Mouse (Mus musculus): ENCODE data around the gene Slc2a4. TPM values are rescaled to one million over a fixed set of nuclear protein-coding genes. Genes with fewer than 3 reads are reported as not detected.
A peak's percentile ranks its signal among the peaks of the same experiment; 100 is the strongest.
"Not testable (repeated sequence)": the region's sequence is repeated elsewhere in the genome, so short reads cannot be mapped to it uniquely, and the experiment has no call there.

Gene Slc2a4
- polyA plus RNA-seq, 1 experiment from 2014 or later, result 12.4 TPM

- 4% methylated on average over 12 of the region's 12 CpGs for WGBS
Measured at GRCm38 (mm10) chr11:69922012-69922756, 25.8 kb downstream of the Slc2a4 start.

GRCm38 (mm10) chr11:69921114-69922011, 26.6 kb downstream of the Slc2a4 start, which contains the start of gene Eif5a:
TSS of gene Eif5a (minus strand) at chr11:69921958.
- Histone ChIP-seq H3K4me1 (peaks cover 12% of the 10 kb centered on the region), H3K9ac (peak within 1 kb of the TSS; percentile 95), H3K27ac (peak within 1 kb of the TSS; percentile 89), H3K9me3 (no peaks in the 10 kb centered on the region), H3K36me3 (peaks cover 30% of the 10 kb centered on the region), H3K4me3 (peak within 1 kb of the TSS; percentile 97), H3K4me2 (replicated peaks) (peak within 1 kb of the TSS; percentile 93), H3K27me3 (replicated peaks) (no peaks in the 10 kb centered on the region)
- peak; percentile 94 for ATAC-seq (ENCODE audit: low FRiP score, low read depth)
- under 1% methylated on average over 78 of the region's 78 CpGs for WGBS

More at GRCm38 (mm10) chr11:69922012-69922756, 25.8 kb downstream of the Slc2a4 start:
- no peaks in the 10 kb centered on the region for H3K27me3 ChIP-seq (replicated peaks)
- no peaks in the 10 kb centered on the region for H3K9me3 ChIP-seq
- H3K4me2 ChIP-seq (replicated peaks), result peak overlapping the region; percentile 93
- H3K27ac ChIP-seq, result peak overlapping the region; percentile 89
- H3K4me3 ChIP-seq, result peak overlapping the region; percentile 97
- H3K36me3 ChIP-seq, result peaks cover 22% of the 10 kb centered on the region
- peaks cover 11% of the 10 kb centered on the region for H3K4me1 ChIP-seq
- no peak for ATAC-seq (ENCODE audit: low FRiP score, low read depth)
- H3K9ac ChIP-seq, result peak overlapping the region; percentile 53

DNA sequence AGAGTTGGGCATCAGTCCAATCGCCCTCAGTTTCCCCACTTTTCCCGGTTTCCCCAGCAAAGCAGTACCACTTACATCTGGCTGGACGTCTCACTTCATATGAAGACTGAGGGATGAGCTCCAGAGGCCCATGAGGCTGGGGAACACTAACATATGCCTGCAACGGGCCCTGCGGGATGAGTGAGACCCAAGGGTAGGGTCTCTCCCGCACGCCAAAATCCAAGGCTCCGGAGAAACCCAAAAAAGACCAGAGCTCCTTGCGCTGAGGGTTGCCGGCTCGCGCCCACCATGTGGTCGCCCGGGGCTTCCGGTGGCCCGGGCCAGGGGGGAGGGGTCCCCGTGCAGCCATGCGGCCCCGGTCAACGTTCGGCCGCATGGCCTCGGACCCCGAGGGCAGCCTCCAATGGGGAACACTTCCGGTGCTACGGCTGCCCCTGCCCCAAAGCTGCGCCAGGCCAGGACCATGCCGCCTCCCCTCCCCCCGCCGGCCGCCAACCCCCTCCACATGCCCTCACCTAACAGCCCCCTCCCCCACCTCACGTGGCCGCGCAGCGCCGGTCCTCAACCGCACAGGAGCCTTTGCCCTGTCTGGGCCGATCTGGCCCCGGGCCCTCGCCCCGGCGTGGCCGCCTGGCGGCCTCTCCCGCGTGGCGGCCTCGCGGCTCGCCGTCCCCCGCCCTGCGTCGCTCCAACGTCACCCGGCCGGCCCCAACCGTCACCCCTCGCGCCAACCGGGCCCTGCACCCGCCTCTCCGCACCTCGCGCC, 27.5 kb downstream of the Slc2a4 start:
- H3K4me1 ChIP-seq, result peaks cover 21% of the 10 kb centered on the region
- peak; percentile 27 for ATAC-seq (ENCODE audit: low FRiP score, low read depth)
- no peaks in the 10 kb centered on the region for H3K9me3 ChIP-seq

DNA sequence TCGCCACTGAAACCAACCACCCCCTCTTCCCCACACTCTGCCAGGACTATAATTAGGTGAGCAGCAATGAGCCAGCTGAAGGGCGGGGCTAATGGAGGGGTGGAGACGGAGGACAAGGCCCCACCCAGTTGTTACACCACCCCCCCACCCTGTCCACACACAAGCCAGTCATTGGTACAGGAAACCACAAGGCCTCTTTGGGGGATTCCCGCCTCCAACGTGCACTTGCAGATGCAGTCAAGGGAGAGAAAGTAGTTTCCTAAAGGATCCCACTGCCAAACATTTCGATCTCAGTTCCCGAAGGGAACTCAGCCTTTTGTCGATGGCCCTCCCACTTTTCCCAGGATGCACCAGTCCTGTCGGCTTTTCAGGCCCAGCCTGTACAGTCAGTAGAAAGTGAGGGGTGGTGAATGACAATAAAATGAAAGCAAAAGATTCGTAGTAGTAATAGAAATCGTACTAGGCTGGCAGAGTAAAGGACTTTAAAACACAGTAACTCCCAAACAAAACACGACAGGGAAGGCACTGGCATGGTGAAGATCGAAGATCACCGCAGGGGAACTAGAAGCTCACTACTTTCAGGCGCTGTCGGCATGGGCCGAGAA, 28.2 kb downstream of the Slc2a4 start:
- ATAC-seq (ENCODE audit: low FRiP score, low read depth), result no peak
- WGBS, result 1% methylated on average over 17 of the region's 17 CpGs

More for the DNA sequence above, 27.5 kb downstream of the Slc2a4 start:
- H3K27me3 ChIP-seq (replicated peaks), result no peaks in the 10 kb centered on the region
- WGBS, result 1% methylated on average over 63 of the region's 65 CpGs
- peak overlapping the region; percentile 84 for H3K27ac ChIP-seq
- H3K36me3 ChIP-seq, result peaks cover 39% of the 10 kb centered on the region
- peak overlapping the region; percentile 93 for H3K4me2 ChIP-seq (replicated peaks)
- peak overlapping the region; percentile 95 for H3K9ac ChIP-seq
- peak overlapping the region; percentile 97 for H3K4me3 ChIP-seq

DNA sequence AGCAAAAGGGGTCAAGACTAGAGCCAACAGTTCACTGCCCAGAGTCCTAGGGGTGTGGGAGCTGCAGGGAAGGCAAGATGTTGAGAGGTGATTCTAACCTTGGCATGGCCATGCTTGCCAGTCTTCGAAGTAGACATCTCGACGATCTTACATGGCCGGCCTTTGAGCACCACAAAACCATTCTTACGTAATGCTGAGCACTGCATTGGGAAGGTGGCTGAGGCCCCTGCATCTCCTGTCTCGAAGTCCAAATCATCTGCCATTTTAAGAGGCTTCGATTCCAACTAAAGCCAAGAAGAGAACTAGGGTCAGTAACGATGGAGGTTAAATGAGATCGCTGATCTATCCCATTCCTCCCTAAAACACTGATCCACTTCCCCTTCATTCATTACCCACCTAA, 28.9 kb downstream of the Slc2a4 start:
- no peak overlapping the region for H3K27ac ChIP-seq
- peaks cover 33% of the 10 kb centered on the region for H3K4me1 ChIP-seq
- no peak for ATAC-seq (ENCODE audit: low FRiP score, low read depth)
- H3K9ac ChIP-seq, result peak overlapping the region; percentile 95
- peaks cover 46% of the 10 kb centered on the region for H3K36me3 ChIP-seq
- H3K4me2 ChIP-seq (replicated peaks), result peak overlapping the region; percentile 93
- WGBS, result 85% methylated on average over 9 of the region's 9 CpGs
- no peaks in the 10 kb centered on the region for H3K27me3 ChIP-seq (replicated peaks)
- peak overlapping the region; percentile 97 for H3K4me3 ChIP-seq
- no peaks in the 10 kb centered on the region for H3K9me3 ChIP-seq

More for the DNA sequence above, 28.2 kb downstream of the Slc2a4 start:
- Histone ChIP-seq H3K9ac (peak overlapping the region; percentile 95), H3K4me1 (peaks cover 28% of the 10 kb centered on the region), H3K4me3 (peak overlapping the region; percentile 97), H3K9me3 (no peaks in the 10 kb centered on the region), H3K27me3 (replicated peaks) (no peaks in the 10 kb centered on the region), H3K4me2 (replicated peaks) (peak overlapping the region; percentile 93), H3K27ac (peak overlapping the region; percentile 84), H3K36me3 (peaks cover 46% of the 10 kb centered on the region)

GRCm38 (mm10) chr11:69918118-69918517, 29.9 kb downstream of the Slc2a4 start:
- WGBS, result 88% methylated on average over 5 of the region's 5 CpGs
- no peak overlapping the region for H3K9ac ChIP-seq
- peaks cover 48% of the 10 kb centered on the region for H3K36me3 ChIP-seq
- H3K4me3 ChIP-seq, result no peak overlapping the region
- no peaks in the 10 kb centered on the region for H3K9me3 ChIP-seq
- H3K4me1 ChIP-seq, result peaks cover 37% of the 10 kb centered on the region
- H3K4me2 ChIP-seq (replicated peaks), result no peak overlapping the region
- ATAC-seq (ENCODE audit: low FRiP score, low read depth), result no peak
- H3K27ac ChIP-seq, result no peak overlapping the region
- no peaks in the 10 kb centered on the region for H3K27me3 ChIP-seq (replicated peaks)

DNA sequence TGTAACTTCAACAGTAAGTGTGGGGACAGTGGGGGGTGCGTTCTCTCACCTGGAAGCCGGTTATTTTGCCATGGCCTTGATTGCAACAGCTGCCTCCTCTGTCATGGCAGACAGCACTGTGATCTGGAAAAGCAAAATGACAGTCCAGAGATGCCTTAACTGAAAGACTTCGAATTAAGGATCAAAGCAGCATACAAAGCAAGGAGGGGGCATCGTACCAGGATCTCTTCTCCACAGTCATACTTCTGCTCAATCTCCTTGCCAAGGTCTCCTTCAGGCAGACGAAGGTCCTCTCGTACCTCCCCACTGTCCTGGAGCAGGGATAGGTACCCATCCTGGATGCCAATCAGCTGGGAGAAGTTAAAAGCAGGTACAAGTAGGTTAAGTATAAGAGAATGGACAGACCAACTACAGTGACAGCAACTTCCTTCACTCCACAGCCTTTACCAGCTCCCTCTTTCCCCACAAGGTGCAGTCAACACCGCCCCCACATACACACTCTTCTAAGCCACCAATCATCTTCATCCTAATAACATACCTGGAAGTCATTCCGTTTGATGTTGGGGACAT, 30.5 kb downstream of the Slc2a4 start:
- ATAC-seq (ENCODE audit: low FRiP score, low read depth), result no peak
- Histone ChIP-seq H3K9me3 (no peaks in the 10 kb centered on the region), H3K4me2 (replicated peaks) (no peak overlapping the region), H3K9ac (no peak overlapping the region), H3K27ac (no peak overlapping the region), H3K4me3 (no peak overlapping the region), H3K36me3 (peaks cover 54% of the 10 kb centered on the region), H3K27me3 (replicated peaks) (no peaks in the 10 kb centered on the region), H3K4me1 (peaks cover 41% of the 10 kb centered on the region)
- WGBS, result 84% methylated on average over 8 of the region's 8 CpGs

DNA sequence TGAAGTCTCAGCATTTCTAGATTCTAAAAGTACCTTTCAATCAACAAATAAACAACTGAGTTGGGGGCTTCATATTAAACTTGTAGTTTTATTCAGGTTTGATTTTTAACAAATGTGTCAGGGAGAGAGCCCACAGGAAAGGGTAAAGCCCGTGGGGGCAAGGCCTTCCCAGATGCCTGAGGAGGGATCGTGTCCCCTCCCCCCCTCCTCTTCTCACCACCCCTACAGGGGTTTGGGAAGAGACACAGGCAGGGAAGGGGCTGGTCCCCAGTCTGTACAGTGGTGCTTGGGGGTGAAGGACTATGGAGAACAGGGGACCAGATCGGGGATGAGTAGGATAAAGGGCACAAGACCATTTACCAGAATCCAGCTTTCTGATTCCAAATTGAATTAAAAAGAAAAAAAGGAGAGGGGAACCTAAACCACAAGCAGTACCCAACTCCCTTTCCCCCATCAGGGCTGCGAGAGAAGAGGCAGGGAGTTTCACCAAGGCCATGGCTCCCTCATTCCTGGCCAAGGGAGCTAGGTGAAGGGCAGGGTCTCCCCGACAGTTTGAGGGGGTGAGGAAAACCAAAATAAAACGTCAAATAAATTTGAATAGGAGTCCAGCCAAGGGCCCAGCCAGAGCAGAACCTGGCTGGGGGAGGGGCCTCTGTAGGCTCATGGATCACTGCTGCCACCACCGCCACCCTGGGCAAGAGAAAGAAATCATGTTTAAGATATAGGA, 31.2 kb downstream of the Slc2a4 start:
- H3K4me2 ChIP-seq (replicated peaks); H3K27ac ChIP-seq; H3K9ac ChIP-seq; ATAC-seq (ENCODE audit: low FRiP score, low read depth); H3K27me3 ChIP-seq (replicated peaks); H3K4me3 ChIP-seq; H3K9me3 ChIP-seq: not testable (repeated sequence)
- H3K36me3 ChIP-seq, result peaks cover 61% of the 10 kb centered on the region
- H3K4me1 ChIP-seq, result peaks cover 41% of the 10 kb centered on the region
- 65% methylated on average over 7 of the region's 7 CpGs for WGBS

DNA sequence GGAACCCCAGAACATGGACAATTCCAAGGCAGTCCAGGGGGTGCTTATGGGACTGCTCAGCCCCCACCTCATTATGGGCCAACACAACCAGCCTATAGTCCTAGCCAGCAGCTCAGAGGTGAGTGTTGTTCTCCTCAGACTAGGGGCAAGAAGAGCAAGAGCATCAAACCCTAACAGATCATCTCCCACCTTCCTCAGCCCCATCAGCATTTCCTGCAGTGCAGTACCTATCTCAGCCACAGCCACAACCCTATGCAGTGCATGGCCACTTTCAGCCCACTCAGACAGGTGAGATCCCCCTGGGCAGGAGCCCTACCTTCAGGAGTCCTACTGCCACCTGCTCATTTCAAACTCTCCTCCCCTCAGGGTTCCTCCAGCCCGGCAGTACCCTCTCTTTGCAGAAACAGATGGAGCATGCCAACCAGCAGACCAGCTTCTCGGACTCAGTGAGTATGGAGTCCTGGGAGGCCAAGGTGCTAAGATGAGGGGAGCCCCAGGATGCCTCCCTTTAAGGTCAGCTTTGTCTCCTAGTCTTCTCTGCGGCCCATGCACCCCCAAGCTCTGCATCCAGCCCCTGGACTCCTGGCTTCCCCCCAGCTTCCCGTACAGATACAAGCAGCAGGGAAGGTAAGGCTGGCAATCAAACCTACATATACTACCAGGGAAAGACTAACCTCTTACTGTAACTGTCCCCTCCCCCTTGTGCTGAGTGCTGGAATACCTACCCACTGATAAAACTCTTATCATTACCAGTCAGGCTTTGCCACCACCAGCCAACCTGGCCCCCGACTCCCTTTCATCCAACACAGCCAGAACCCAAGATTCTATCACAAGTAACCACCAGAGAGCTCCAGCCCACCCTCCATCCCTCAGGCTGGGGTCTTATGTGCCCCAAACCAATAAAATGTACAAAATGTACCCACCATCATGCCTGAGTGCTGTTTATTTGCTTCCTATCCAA, 32.0 kb downstream of the Slc2a4 start:
- Histone ChIP-seq H3K27me3 (replicated peaks) (no peaks in the 10 kb centered on the region), H3K36me3 (peaks cover 70% of the 10 kb centered on the region), H3K4me1 (peaks cover 41% of the 10 kb centered on the region), H3K9ac (no peak overlapping the region), H3K9me3 (no peaks in the 10 kb centered on the region), H3K4me3 (no peak overlapping the region), H3K27ac (no peak overlapping the region), H3K4me2 (replicated peaks) (peak overlapping the region; percentile 100)
- no peak for ATAC-seq (ENCODE audit: low FRiP score, low read depth)
- 65% methylated on average over 5 of the region's 5 CpGs for WGBS

DNA sequence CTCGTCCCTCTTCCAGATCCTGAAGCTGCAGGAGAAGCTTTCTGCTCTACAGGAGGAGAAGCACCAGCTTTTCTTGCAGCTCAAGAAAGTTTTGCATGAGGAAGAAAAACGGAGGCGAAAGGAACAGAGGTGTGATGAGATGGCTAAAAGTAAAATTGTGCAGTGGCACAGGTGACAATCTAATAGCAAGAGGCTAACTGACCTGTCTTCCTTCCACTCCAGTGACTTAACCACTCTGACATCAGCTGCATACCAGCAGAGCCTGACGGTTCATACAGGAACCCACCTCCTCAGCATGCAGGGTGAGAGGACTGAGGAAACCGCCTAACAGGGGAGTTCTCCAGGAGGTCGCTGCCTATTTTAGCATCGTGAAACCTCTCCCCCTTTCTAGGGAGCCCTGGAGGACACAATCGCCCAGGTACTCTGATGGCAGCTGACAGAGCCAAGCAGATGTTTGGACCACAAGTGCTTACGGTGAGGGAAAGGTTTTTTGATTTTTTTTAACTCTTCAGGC, 33.0 kb downstream of the Slc2a4 start:
- peak overlapping the region; percentile 77 for H3K4me3 ChIP-seq
- peak overlapping the region; percentile 80 for H3K9ac ChIP-seq
- no peaks in the 10 kb centered on the region for H3K27me3 ChIP-seq (replicated peaks)
- no peaks in the 10 kb centered on the region for H3K9me3 ChIP-seq
- H3K4me2 ChIP-seq (replicated peaks), result peak overlapping the region; percentile 100
- H3K27ac ChIP-seq, result no peak overlapping the region
- 39% methylated on average over 9 of the region's 9 CpGs for whole genome bisulfite sequencing
- H3K4me1 ChIP-seq, result peaks cover 41% of the 10 kb centered on the region
- H3K36me3 ChIP-seq, result peaks cover 79% of the 10 kb centered on the region
- no peak for ATAC-seq (ENCODE audit: low FRiP score, low read depth)

All from neural tube, embryonic 12.5 days (tissue).